Mouse (Mus musculus): ENCODE results near the gene Cptp. TPM values are rescaled to one million over a fixed set of nuclear protein-coding genes. Genes with fewer than 3 reads are reported as not detected.
A peak's percentile ranks its signal among the peaks of the same experiment; 100 is the strongest.

The Cptp gene
- 10 to 100 TPM; 31.2 to 35.2 TPM for total RNA-seq (2021)

- peak; percentile 96 to 97 for DNase-seq (ENCODE audit: low spot score in 2 of 2)
- intact Hi-C loops (cut with DNase I), result loop anchor here (2.0 kb wide), 2 partner anchors 23 kb away; partner anchors contain the start of gene Dvl1
Measured at GRCm38 (mm10) chr4:155869317-155870033, at the start of gene Cptp, which contains the start of gene Ints11. Gene Cptp (minus strand): TSS chr4:155869440. Gene Ints11 (plus strand): TSS chr4:155869546.

- no peak for DNase-seq (ENCODE audit: low spot score in 2 of 2)
- intact Hi-C loops (cut with DNase I), result no loop called here
Measured at GRCm38 (mm10) chr4:155908751-155909150, 39.5 kb upstream of the Cptp start.

- intact Hi-C loops (cut with DNase I), result no loop called here
- DNase-seq (ENCODE audit: low spot score in 2 of 2), result peak in 1 of 2 experiments; percentile 3
Measured at GRCm38 (mm10) chr4:155908281-155908680, 39.0 kb upstream of the Cptp start.

- intact Hi-C loops (cut with DNase I), result no loop called here
- DNase-seq (ENCODE audit: low spot score in 2 of 2), result peak in 1 of 2 experiments; percentile 4
Measured at GRCm38 (mm10) chr4:155907003-155907402, 37.8 kb upstream of the Cptp start.

- DNase-seq (ENCODE audit: low spot score in 2 of 2), result peak in 1 of 2 experiments; percentile 2
- intact Hi-C loops (cut with DNase I), result no loop called here
Measured at GRCm38 (mm10) chr4:155906125-155906524, 36.9 kb upstream of the Cptp start.

GRCm38 (mm10) chr4:155905634-155906033, 36.4 kb upstream of the Cptp start:
- intact Hi-C loops (cut with DNase I), result loop anchor here (2.0 kb wide), 1 partner anchor 31 kb away; no protein-coding TSS in a partner anchor
- DNase-seq (ENCODE audit: low spot score in 2 of 2), result no peak

- peak in 1 of 2 experiments; percentile 3 for DNase-seq (ENCODE audit: low spot score in 2 of 2)
- intact Hi-C loops (cut with DNase I), result loop anchor here (2.0 kb wide), 1 partner anchor 32 kb away; no protein-coding TSS in a partner anchor
Measured at GRCm38 (mm10) chr4:155904318-155905102, 35.3 kb upstream of the Cptp start.

GRCm38 (mm10) chr4:155903246-155903645, 34.0 kb upstream of the Cptp start:
- intact Hi-C loops (cut with DNase I), result no loop called here
- peak in 1 of 2 experiments; percentile 2 for DNase-seq (ENCODE audit: low spot score in 2 of 2)

- intact Hi-C loops (cut with DNase I), result no loop called here
- DNase-seq (ENCODE audit: low spot score in 2 of 2), result peak; percentile 17 to 32
Measured at GRCm38 (mm10) chr4:155901205-155901604, 32.0 kb upstream of the Cptp start.

GRCm38 (mm10) chr4:155899355-155899754, 30.1 kb upstream of the Cptp start:
- intact Hi-C loops (cut with DNase I), result no loop called here
- DNase-seq (ENCODE audit: low spot score in 2 of 2), result no peak

GRCm38 (mm10) chr4:155898318-155898717, 29.1 kb upstream of the Cptp start:
- intact Hi-C loops (cut with DNase I), result no loop called here
- DNase-seq (ENCODE audit: low spot score in 2 of 2), result no peak

- peak in 1 of 2 experiments; percentile 2 for DNase-seq (ENCODE audit: low spot score in 2 of 2)
- intact Hi-C loops (cut with DNase I), result no loop called here
Measured at GRCm38 (mm10) chr4:155896461-155896860, 27.2 kb upstream of the Cptp start.

- intact Hi-C loops (cut with DNase I), result no loop called here
Measured at GRCm38 (mm10) chr4:155895826-155896225, 26.6 kb upstream of the Cptp start.

GRCm38 (mm10) chr4:155895216-155895615, 26.0 kb upstream of the Cptp start:
- intact Hi-C loops (cut with DNase I), result no loop called here
- peak; percentile 71 to 79 for DNase-seq (ENCODE audit: low spot score in 2 of 2)

More at GRCm38 (mm10) chr4:155895826-155896225, 26.6 kb upstream of the Cptp start:
- DNase-seq (ENCODE audit: low spot score in 2 of 2), result no peak

- intact Hi-C loops (cut with DNase I), result no loop called here
- peak; percentile 80 to 81 for DNase-seq (ENCODE audit: low spot score in 2 of 2)
Measured at GRCm38 (mm10) chr4:155894311-155894881, 25.2 kb upstream of the Cptp start.

GRCm38 (mm10) chr4:155893212-155893690, 24.0 kb upstream of the Cptp start:
- intact Hi-C loops (cut with DNase I), result loop anchor here (2.0 kb wide), 1 partner anchor 24 kb away; the partner anchor contains the start of genes Cptp and Ints11
- DNase-seq (ENCODE audit: low spot score in 2 of 2), result no peak

- no peak for DNase-seq (ENCODE audit: low spot score in 2 of 2)
- intact Hi-C loops (cut with DNase I), result loop anchor here (2.0 kb wide), 1 partner anchor 24 kb away; the partner anchor contains the start of genes Cptp and Ints11
Measured at GRCm38 (mm10) chr4:155892438-155893211, 23.4 kb upstream of the Cptp start.

GRCm38 (mm10) chr4:155892017-155892416, 22.8 kb upstream of the Cptp start:
- intact Hi-C loops (cut with DNase I), result loop anchor here (2.0 kb wide), 1 partner anchor 23 kb away; the partner anchor contains the start of genes Cptp and Ints11
- DNase-seq (ENCODE audit: low spot score in 2 of 2), result peak; percentile 82 to 86

GRCm38 (mm10) chr4:155891551-155892001, 22.3 kb upstream of the Cptp start, which contains the start of the genes Pusl1 and Acap3:
Gene Pusl1 (minus strand): TSS chr4:155891781.
Gene Acap3 (plus strand): TSS chr4:155891822.
- DNase-seq (ENCODE audit: low spot score in 2 of 2), result peak; percentile 95 to 97
- intact Hi-C loops (cut with DNase I), result loop anchor here (1.0 to 2.0 kb wide), 2 partner anchors 23 to 52 kb away; partner anchors contain the start of genes Cptp, Ints11 and Ube2j2

Data from left cerebral cortex, postnatal 36 days (tissue).